Mouse (Mus musculus): ENCODE data around the gene Pzp. TPM values are rescaled to one million over a fixed set of nuclear protein-coding genes. Genes with fewer than 3 reads are reported as not detected.

Pzp gene
- polyA plus RNA-seq (2012; rRNA removed; ENCODE audit: low replicate concordance) = 2.2 TPM in 1 of 2 replicates, not detected in the other

DNA sequence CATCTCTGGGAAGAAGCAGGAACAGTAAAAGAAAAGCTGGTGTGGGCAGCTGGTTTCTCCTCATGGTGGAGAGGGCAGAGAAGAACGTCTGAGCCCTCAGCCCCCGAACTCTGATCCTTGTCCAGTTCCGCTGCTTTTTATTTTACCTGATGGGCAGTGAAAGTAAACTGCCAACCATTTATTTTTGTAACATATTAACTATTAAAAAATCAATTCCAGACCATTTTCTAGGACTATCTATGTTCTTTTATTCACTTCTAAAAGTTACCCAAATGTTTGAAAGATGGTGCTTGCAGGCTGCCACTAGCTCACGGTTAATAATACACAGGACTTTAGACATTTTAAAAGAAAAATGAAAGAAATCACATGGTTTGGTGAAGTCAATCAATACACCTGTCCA lies at the start of gene Pzp:
TSS of gene Pzp (minus strand) at position 120 of the 400 bp plus-strand sequence.

DNA sequence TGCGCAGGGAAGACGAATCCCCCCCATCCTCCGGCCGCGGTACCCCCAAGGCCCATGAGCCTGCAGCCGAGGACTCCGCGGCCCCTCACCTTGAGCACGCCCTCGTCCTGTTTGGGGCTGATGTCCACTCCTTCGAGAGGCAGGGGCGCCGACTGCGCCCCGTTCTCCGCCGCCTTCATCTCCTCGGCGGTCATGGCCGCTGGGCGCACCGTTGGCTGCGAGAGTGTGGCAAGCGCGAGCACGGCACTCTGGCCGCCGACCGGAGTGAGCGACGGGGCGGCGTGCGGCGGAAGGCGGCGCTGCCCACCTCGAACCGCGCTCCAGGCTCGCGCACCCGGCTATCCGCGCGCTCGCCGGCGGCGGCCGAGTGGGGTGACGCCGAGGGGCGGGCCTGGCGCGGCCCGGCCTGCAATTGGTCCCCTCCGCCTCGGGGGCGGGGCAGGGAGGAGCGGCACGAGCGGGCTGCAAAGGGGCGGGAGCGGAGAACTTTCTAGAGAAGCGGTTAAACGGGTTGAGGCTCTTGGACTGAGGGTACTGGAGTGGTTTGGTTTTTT lies 88.1 kb downstream of the Pzp start, which contains the start of gene Fkbp4:
TSS of gene Fkbp4 (minus strand) at position 361 of the 554 bp plus-strand sequence.

Other genes starting within 250 kb of the Pzp start
- 2.2 and 2.3 TPM in 2 replicates for gene Tead4, start 225.9 kb downstream of the Pzp start, polyA plus RNA-seq (2012; rRNA removed; ENCODE audit: low replicate concordance)
- gene Tulp3, start 170.9 kb downstream of the Pzp start, polyA plus RNA-seq (2012; rRNA removed; ENCODE audit: low replicate concordance) = 11.4 and 18.8 TPM in 2 replicates
- gene Rhno1, start 163.8 kb downstream of the Pzp start, polyA plus RNA-seq (2012; rRNA removed; ENCODE audit: low replicate concordance) = 11.6 and 13.9 TPM in 2 replicates
- 8.8 and 9.1 TPM in 2 replicates for gene Foxm1, start 163.8 kb downstream of the Pzp start, polyA plus RNA-seq (2012; rRNA removed; ENCODE audit: low replicate concordance)
- gene Tex52, start 151.3 kb downstream of the Pzp start, polyA plus RNA-seq (2012; rRNA removed; ENCODE audit: low replicate concordance) = not detected in 2 replicates
- not detected in 2 replicates for gene Gm44596, start 151.2 kb downstream of the Pzp start, polyA plus RNA-seq (2012; rRNA removed; ENCODE audit: low replicate concordance)
- gene Nrip2, start 127.4 kb downstream of the Pzp start, polyA plus RNA-seq (2012; rRNA removed; ENCODE audit: low replicate concordance) = 2.7 and 4.1 TPM in 2 replicates
- 28.3 and 37.3 TPM in 2 replicates for gene Itfg2, start 101.8 kb downstream of the Pzp start, polyA plus RNA-seq (2012; rRNA removed; ENCODE audit: low replicate concordance)
- gene Fkbp4, start 88.0 kb downstream of the Pzp start, polyA plus RNA-seq (2012; rRNA removed; ENCODE audit: low replicate concordance) = 74.1 and 81.9 TPM in 2 replicates
- not detected in 2 replicates for gene A2ml1, start 54.9 kb upstream of the Pzp start, polyA plus RNA-seq (2012; rRNA removed; ENCODE audit: low replicate concordance)
- gene Klrb1a, start 96.8 kb upstream of the Pzp start, polyA plus RNA-seq (2012; rRNA removed; ENCODE audit: low replicate concordance) = 1.6 and 3.0 TPM in 2 replicates
- gene Clec2h, start 135.7 kb upstream of the Pzp start, polyA plus RNA-seq (2012; rRNA removed; ENCODE audit: low replicate concordance) = not detected in 2 replicates
- gene Klrb1, start 196.3 kb upstream of the Pzp start, polyA plus RNA-seq (2012; rRNA removed; ENCODE audit: low replicate concordance) = not detected in 2 replicates